Mouse (Mus musculus) ES-E14 (cell line): ENCODE data around the gene H2-Oa.

ENCODE experiments used
- CHD2 ChIP-seq: IDR thresholded peaks from 2 replicates; pipeline ENCODE4 v1.6.1; 2014; ENCODE audit warnings: mild to moderate bottlenecking, low read depth, low read length, inconsistent platforms
- HCFC1 ChIP-seq: IDR thresholded peaks from 2 replicates; pipeline ENCODE4 v1.6.1; 2012; ENCODE audit warnings: low read length, inconsistent platforms, borderline replicate concordance; ENCODE audit not compliant: insufficient read depth
- MAFK ChIP-seq: IDR thresholded peaks from 2 replicates; pipeline ENCODE4 v1.6.1; 2014; ENCODE audit warnings: mild to moderate bottlenecking, low read depth, low read length, inconsistent platforms; ENCODE audit not compliant: insufficient read depth
- ZC3H11A ChIP-seq: IDR thresholded peaks from 2 replicates; pipeline ENCODE4 v1.6.1; 2012; ENCODE audit warnings: low read depth, mild to moderate bottlenecking, inconsistent platforms, low read length, borderline replicate concordance
- ZNF384 ChIP-seq: IDR thresholded peaks from 2 replicates; pipeline ENCODE4 v1.6.1; 2012; ENCODE audit warnings: low read depth, low read length, inconsistent platforms

DNA sequence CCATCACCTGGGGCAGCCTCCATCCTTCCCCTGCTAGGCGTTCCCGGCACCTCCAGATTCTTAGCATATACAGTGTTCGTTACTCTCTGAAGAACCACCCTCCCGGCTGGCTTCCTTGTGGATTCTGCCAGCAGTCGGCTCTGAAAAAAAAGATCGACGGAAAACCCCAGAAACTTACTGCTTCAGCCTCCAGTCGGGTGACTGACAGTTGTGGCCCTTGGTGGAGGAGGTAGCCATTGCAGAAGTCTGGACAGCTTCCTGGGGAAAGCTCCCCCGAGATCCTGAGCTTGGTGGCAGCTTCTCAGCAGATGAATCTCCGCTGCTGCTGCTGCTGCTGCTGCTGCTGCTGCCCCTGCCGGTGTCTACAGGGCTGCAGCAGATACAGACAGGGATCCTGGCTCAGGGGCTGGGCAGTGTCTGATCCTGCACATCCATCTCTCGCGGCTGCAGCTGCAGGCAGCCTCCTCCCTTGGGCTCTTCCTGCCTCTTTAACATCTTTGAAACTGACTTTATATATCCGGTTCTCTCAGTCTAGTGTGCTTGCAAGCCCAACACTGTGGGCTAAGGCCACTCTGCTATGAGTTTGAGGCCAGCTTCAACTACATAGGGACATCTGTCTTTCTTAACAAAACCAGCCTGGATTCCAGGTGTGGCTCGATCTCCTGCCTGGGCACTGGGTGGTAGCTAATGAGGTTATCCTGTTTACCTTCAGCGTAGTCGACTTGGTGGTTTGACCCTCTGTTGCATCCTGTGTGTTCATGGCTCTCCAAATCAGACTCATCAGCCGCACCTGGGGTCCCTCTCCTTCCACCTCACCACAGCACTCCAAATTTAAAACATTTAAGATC is 37.0 kb downstream of the H2-Oa start:
- TF ChIP-seq ZC3H11A: no peak
- TF ChIP-seq MAFK: no peak
- no peak for TF ChIP-seq ZNF384
- no peak for TF ChIP-seq HCFC1
- TF ChIP-seq CHD2: no peak
